Comparison of ENCODE assay signal across 11 mouse cellular contexts in the genomic region with DNA sequence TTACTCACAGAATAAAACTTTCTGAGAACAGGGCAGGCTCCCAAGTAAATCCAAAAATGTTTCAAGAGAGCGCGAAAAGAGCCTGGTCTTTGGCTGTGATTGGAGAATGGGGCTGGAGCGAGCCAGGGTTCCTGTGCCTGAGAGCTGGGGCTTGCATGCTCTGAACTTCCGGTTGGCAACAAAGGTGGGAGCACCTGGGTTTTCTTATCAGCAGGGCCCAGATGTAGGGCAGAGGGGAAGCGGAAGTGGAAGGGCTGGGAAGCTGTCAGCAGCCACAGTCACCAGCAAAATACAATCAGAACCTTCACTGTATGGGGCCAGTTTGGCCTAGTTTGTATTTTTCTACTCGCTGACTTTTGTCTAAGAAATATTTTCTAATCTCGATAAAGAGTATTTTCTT.
A peak's percentile ranks its signal among the peaks of the same experiment; 100 is the strongest.
DNase-seq lines count a peak whose midpoint lies in the region; ATAC-seq and TF ChIP-seq lines count a peak whose summit lies in the region.
"Had no signal": no experiment of that assay in that cellular context is flagged by ENCODE, and none has a peak within 500 bp of the region (broad histone marks: within the 10 kb centered on the region; RNA-seq: fewer than 3 reads in every experiment).

No protein-coding gene starts in this region.

- H3K36me3 ChIP-seq in lung, embryonic 15.5 days, result no peaks in the 10 kb centered on the region
- H3K36me3 ChIP-seq: neural tube, embryonic 12.5 days had no signal

- no peak for TF ChIP-seq POLR2A in lung, adult 2 months (IDR thresholded peaks at IDR 0.05; ENCODE audit: borderline replicate concordance, extremely low read depth, low read depth, low read length)

- peaks cover 9% of the 10 kb centered on the region; the same call in 1 of the 2 replicates for H3K27me3 ChIP-seq in lung, embryonic 15.5 days
- H3K27me3 ChIP-seq: neural tube, embryonic 12.5 days had no signal

- WGBS in lung, embryonic 15.5 days, result 63% methylated on average over 7 of the region's 7 CpGs
- 42% methylated on average over 7 of the region's 7 CpGs for WGBS in lung, adult 2 months

- no peak overlapping the region for H3K4me2 ChIP-seq in lung, embryonic 15.5 days
- H3K4me2 ChIP-seq: neural tube, embryonic 12.5 days had no signal

- no peaks in the 10 kb centered on the region for H3K4me1 ChIP-seq in lung, embryonic 15.5 days
- H3K4me1 ChIP-seq in lung, adult 2 months (ENCODE audit: control insufficient read depth, insufficient read depth, low read length), result no peaks in the 10 kb centered on the region
- H3K4me1 ChIP-seq: neural tube, embryonic 12.5 days had no signal

- peak; percentile 31; the same call in 1 of the 2 replicates for ATAC-seq in lung, embryonic 15.5 days (ENCODE audit: borderline replicate concordance, extremely low read depth, low FRiP score, low TSS enrichment)
- ATAC-seq: forebrain, postnatal 0 days; inflammation-experienced regulatory T-cells, adult 6 months had no signal

- DNase-seq in lung, adult 2 months, result no peak
- peak; percentile 68 for DNase-seq in heart, adult 8-10 months (ENCODE audit: low spot score)
- peak; percentile 51 for DNase-seq in kidney, postnatal 14 days
- peak; percentile 74 for DNase-seq in thymus, postnatal 25 days
- DNase-seq in ovary, postnatal 36 days (ENCODE audit: low spot score), result no peak
- no peak for DNase-seq in layer of hippocampus, postnatal 36 days
- DNase-seq in layer of hippocampus, adult 11-12 months (ENCODE audit: low spot score), result no peak
- DNase-seq: forebrain, postnatal 0 days had no signal

- H3K4me3 ChIP-seq in lung, embryonic 15.5 days, result no peak overlapping the region
- no peak overlapping the region for H3K4me3 ChIP-seq in lung, adult 2 months (replicated peaks; ENCODE audit: extremely low read depth, low read depth, low read length)
- H3K4me3 ChIP-seq: neural tube, embryonic 12.5 days had no signal

- TF ChIP-seq CTCF in lung, adult 2 months (IDR thresholded peaks at IDR 0.05; ENCODE audit: insufficient read depth, low read length), result no peak

- H3K27ac ChIP-seq in lung, embryonic 15.5 days, result no peak overlapping the region
- H3K27ac ChIP-seq: neural tube, embryonic 12.5 days had no signal

- no peaks in the 10 kb centered on the region for H3K9me3 ChIP-seq in lung, embryonic 15.5 days
- H3K9me3 ChIP-seq: neural tube, embryonic 12.5 days had no signal

- no peak overlapping the region for H3K9ac ChIP-seq in lung, embryonic 15.5 days
- H3K9ac ChIP-seq: forebrain, postnatal 0 days; neural tube, embryonic 12.5 days had no signal

Comparison
In these comparisons a context has a peak if more than half of its experiments do, and no peak if none do; other contexts are left out.
1. DNase-seq: peak in heart, adult 8-10 months (single experiment), kidney, postnatal 14 days (single experiment) and thymus, postnatal 25 days (single experiment); none in lung, adult 2 months (single experiment), ovary, postnatal 36 days (single experiment), layer of hippocampus, postnatal 36 days (0 of 2) and layer of hippocampus, adult 11-12 months (single experiment).